Mouse (Mus musculus) c-Kit-negative CD71-positive TER-119-positive erythroid progenitor cells, embryonic 14.5 days (primary cell): ENCODE results near the gene Inpp4b.

Experiments
- DNase-seq: peaks from one replicate; pipeline ENCODE4 v3.0.0-alpha.2; 2013; ENCODE audit warnings: low read depth, low spot score

Gene Inpp4b

GRCm38 (mm10) chr8:81707436-81707835, 365.1 kb downstream of the Inpp4b start:
- no peak for DNase-seq

DNA sequence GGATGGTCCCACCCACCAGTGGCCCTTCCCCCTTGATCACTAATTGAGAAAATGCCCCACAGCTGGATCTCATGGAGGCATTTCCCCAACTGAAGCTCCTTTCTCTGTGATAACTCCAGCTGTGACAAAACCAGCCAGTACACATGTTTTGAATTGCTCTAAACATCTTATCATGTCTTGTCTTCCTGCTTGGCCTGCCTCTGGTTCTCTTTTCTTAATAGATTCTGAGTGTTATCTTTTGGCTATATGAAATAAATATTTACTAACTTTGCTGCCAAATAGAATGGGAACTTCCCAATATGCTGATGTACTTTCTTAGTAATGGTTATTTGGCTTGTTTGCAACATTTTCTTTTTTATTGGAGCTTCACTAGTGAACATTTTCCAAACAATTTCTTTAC, 389.0 kb downstream of the Inpp4b start:
- DNase-seq = no peak

- no peak for DNase-seq
Observed at GRCm38 (mm10) chr8:81735655-81736054, 393.3 kb downstream of the Inpp4b start.

- DNase-seq = no peak
Observed at GRCm38 (mm10) chr8:81736103-81736502, 393.7 kb downstream of the Inpp4b start.

- no peak for DNase-seq
Observed at GRCm38 (mm10) chr8:81742588-81742987, 400.2 kb downstream of the Inpp4b start.

GRCm38 (mm10) chr8:81743040-81743439, 400.7 kb downstream of the Inpp4b start:
- no peak for DNase-seq

DNA sequence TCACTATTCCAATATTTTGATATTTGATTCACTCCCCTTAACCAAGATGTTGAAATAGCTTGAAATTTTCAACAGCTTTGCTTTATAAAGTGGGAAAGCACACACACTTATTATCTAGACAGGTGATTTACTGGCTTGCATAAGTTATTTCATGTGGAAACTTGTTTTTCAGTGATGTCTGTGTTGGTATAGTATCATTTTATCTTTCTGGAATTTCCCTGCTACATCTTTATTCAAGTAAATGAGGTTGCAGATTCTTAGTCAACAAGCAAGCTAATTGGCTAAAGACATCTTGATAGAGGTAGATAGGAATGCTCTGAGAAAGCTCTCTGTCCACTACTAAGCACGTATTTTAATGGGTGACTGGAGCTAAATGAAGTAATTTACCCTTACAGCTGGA, 403.1 kb downstream of the Inpp4b start:
- no peak for DNase-seq

- no peak for DNase-seq
Observed at GRCm38 (mm10) chr8:81751159-81751558, 408.8 kb downstream of the Inpp4b start.

DNA sequence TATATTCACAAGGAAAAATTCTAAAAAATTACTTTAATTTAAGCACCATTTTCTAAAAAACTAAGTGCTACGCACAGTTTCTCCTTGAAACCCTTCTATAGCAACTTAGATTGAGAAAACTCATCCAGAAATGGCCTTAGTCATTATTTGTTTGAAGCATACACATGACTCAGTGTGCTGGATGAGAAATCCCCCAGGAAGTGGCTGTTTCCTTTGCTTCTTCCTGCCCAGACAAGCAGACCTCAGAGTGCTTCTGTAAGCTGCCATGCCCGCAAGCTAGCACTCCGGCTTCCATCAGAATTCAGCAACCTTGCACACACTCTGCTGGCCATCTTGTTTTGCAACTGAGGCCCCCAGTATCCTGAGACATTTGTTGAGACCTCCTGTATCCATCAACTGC, 414.3 kb downstream of the Inpp4b start:
- no peak for DNase-seq

GRCm38 (mm10) chr8:81757580-81758144, 415.3 kb downstream of the Inpp4b start:
- DNase-seq = no peak

DNA sequence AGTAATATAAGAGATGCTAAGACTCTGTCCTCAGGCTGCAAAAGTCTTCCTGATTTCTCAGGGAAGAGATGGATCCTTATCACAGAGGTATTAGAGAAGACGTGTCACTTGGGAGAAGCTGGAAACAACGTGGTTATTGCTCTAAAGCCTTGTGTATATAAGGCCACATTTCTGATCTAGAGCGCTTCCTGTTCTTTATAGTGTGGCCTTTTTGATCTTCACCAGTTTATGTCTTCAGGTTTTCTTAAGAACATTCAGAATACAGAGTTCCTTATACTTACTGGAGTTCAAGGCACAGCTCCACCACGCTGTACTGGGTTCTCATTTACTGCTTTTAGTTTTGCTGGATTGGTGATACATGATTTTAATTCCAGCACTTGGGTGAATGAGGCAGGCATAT, 419.1 kb downstream of the Inpp4b start:
- DNase-seq = no peak

DNA sequence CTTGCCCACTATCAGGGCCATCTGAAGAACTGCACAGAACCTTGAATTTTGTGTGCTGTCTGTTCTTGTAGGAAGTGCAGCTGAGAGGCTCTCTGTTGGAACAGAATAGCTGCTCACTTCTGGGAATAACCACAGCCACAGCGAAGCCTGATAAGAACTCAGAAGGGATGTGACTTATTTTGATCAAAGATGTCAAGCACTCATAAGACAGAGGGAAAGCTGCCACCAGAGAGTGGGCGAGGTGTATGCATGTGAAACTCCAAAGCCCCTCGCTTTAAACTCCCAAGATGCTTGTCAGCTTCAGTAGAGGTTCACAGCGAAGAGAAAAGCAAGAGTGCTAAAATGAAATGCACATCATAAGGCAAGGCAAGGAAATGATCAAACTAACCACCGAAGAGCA, 423.7 kb downstream of the Inpp4b start:
- no peak for DNase-seq

DNA sequence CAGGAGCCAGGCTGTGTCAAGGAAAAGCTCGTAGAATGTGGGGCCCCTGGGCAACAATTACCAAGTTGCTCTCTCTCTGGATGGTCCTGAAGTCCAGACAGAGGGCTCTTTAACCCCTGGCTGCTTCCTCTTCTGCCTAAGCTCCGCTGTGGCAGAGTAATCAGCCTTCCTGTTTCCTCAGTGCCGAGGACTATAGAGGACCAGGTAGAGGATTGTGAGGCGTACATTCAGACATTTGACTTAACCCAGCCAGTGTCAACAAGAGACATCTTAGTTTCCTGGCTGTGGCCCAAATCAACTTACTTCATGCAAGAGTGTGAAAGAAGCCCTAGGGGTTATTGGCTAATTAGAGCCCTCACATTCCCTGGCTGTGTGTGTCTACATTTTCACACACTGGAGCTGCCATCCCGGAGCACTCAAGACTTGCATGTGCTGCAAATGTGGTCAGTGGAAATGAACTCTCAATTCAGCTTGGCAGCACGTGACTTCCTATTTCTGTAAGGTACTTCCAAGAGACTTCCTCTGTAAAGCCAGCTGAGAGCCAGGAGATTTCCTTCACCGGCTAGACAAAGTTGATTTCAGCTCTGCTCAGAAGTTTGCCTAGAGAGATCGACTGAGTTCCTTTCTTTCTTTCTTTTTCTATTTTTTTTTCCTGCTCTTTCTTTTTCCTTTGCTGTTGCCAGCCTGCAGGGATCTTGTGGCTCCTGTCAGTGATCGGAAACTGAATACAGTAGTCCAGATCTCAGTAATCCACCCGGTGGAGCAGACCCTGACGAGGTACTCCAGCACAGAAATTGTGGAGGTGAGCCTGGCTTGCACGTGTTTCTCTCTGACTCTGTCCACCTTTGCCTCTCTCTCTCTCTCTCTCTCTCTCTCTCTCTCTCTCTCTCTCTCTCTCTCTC, 425.3 kb downstream of the Inpp4b start:
- no peak for DNase-seq

DNA sequence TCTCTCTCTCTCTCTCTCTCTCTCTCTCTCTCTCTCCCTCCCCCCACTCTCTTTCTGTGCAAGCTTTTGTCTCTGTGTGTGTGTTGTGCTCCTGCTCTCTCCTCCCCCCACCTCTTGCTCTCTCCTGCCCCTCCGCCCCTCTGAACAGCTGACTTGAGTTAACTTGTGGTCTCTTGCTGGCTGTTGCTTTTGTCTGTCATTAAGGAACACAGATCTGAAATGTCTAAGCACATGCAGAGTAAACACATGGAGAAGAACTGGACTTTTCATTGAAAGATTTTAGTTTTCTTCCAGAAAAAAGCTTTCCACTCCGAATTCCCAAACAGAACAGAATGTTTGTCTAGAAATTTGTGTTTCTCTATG, 425.9 kb downstream of the Inpp4b start:
- no peak for DNase-seq

GRCm38 (mm10) chr8:81768731-81769445, 426.5 kb downstream of the Inpp4b start:
- DNase-seq = no peak

- DNase-seq = no peak
Observed at GRCm38 (mm10) chr8:81770603-81771276, 428.4 kb downstream of the Inpp4b start.

DNA sequence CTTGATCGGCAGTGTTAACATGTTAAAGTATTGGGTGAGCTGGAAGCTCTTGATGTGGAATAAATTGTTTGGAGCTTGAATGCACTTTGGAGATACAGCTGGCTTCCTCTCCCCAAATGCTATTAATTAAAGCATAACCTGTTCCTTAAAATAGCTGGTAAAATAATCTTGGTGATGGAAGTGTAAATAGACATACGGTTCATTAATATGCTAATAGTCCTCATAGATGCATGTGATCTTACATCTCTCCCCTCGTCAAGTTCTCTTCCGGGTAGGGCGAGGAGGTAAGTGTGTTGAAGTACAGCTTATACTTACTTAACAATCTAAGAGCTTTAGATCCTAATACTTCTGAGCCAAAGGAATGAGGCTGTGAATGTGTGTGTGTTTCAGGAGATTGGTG, 430.5 kb downstream of the Inpp4b start:
- no peak for DNase-seq

DNA sequence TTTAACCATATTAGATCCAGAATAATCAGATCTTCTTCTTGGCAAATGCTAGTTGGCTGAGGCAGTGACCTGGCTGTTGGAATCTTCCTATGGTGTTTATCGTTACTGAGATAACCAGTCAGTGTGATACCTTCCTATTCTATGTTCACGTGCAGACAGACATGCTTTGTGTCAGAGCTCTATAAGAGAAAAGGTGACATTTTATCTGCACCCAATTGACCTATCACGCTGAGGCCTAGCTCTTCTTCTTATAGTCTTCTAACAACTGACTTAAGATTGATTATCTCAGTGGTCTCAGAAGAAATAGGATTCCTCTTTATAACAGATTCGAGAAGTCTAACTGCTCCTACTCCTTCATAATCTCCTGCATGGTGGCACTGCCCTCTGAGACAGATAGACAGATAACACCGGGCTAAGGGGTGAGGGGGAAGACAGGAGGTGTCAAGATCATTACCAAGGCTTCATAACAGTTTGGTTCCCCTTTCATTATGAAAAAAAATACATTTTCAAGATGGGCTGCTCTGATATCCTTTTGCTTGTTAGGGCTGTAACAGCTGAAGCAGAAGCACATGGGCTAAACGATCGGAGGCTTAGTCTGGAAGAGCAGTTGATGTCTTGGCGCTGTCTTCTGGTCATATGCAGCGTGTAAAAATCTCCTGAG, 431.1 kb downstream of the Inpp4b start:
- no peak for DNase-seq

DNA sequence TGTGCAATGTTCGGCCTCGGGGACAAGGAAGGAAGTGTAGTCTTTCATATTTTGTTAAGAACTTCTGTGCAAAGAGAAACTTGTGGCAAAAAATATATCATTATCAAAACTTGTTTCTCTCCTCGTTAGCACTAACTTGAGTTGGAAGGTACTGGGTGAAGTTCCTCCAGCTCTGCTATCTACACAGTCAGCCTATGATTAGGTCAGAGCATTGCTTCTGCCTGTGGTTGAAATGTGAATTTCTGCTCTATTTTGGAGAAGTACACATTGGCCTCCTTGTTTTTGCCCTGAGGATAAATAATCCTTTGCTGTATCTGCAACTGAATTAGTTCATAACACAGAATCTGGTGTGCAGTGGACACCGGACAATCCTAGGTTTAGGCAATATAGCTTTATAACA, 431.7 kb downstream of the Inpp4b start:
- no peak for DNase-seq

- peak; percentile 51 for DNase-seq
Observed at GRCm38 (mm10) chr8:81774454-81774853, 432.1 kb downstream of the Inpp4b start.

GRCm38 (mm10) chr8:81776516-81777237, 434.3 kb downstream of the Inpp4b start:
- DNase-seq = no peak
